Mouse (Mus musculus) right cerebral cortex, postnatal 36 days (tissue): ENCODE measurements at regions not wholly inside any gene's neighbourhood (a gene's known extent, or its start where the extent isn't known, plus 50 kb on each side); places are given as distances from the start of the nearest gene placed in this dataset.
A peak's percentile ranks its signal among the peaks of the same experiment; 100 is the strongest.

Experiments used
- DNase-seq, 2 experiments: peaks; one replicate each; pipeline ENCODE4 v3.0.0; 2022; ENCODE audit warnings: low spot score in 2 of 2, mixed read lengths in 1 of 2

DNA sequence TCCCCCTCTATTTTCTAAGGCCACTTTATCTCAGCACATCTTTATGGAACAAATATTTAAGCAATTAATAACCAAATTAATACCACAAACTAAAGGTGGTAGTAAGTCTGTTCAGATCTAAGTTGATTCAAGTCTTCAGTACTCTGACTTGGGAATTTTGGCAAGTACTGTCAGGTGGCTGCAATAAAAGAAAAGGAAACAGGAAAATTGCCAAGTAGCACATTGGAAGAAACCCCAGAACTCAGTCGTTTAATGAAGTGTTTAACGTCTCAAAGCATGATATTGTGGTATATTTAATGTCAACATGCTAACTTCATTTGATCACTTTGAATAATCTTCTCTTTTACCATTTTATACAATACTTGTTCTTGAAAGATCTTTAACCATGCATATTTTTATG, 142.2 kb downstream of the Gm11146 start:
- no peak for DNase-seq

DNA sequence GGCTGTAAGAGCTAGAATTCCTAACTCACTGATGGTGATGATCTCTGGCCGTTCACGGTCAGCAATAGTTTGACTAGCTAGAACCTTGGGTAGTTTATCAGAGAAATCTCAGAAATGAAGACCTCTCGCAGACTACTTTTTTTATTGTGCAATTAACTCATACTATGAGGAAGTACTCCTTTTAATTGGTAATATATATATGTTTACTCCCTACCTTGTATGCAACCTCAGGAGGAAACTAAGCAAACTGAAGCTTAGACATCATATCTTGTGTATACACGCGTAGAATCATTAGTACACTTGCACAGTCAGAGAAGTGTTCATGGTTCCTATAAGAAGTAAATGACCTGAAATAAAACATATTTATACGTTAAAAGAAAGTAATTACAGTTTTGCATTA, 157.2 kb downstream of the Gm11146 start:
- DNase-seq, result no peak

DNA sequence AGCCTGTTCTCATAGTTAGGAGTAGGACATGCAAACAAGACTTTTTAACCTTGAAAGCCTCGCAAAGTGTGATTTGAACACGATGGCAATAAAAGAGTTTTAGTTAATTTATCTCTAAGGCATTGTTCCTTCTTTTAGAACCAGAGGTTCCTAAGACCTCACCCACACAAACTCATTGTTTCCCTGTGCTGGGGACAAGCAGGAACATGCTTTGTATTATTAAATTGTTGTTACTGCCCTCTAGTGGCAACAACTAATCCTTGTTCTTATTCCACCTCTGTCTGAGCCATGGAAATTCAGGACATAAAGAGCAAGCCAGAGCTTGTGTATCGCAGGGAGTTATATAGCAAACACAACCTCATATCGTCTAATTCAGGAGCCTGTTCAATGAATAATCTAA, 157.9 kb downstream of the Gm11146 start:
- DNase-seq, result peak in 1 of 2 experiments; percentile 7

DNA sequence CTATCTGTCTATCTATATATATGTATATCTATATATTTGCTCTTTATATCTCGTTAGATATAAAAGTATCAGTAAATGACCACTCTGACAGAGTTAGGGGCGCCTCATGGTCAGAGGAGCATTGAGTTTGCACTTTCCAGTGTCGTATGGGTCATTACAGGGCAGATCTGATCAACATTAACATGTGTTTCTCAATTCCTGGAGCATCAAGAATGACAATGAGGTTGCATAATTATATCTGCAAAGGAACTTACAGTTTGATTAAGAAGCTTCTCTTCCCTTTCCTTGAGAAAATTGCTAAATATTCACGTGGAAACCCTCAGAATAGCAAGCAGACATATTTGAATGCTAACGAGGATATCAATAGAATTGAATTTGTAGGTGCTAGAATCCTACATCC, 158.6 kb downstream of the Gm11146 start:
- no peak for DNase-seq

DNA sequence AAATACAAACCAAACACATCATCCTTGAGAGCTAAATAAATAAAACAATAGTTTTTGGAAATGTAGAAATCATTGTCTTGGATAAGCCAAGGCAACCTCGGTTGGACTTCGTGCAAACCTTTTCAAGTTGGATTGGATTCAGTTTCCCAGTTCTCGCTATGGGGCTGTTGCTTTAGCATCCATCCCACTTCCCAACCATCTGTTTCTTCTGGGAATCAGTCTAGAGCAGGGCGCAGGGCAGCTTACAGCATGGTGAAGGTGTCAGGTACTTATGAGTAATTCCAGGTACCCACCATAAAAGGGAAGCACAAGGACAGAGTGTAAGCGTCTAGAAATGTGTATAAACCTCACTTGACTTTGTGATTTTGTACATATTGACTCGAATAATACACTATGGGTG, 159.0 kb downstream of the Gm11146 start:
- no peak for DNase-seq

DNA sequence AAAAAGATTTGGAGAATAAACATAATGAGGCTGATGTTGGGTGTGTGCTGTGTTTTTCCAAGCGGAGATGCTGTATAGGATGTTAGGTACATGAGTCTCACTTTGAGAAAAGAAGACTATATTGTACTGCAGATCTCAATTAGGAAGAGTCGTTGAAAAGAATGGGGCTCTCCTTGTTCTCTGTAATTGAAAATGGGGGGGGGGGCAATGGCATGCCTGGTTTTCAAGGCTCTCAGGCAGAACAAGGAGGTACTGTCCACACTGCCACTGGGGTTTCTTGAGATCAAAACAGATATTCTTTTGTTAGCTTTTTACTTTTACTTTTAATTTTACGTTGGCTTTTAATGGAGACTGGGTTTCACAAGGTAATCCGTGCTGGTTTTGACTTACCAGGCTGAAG, 170.5 kb downstream of the Gm11146 start:
- no peak for DNase-seq

DNA sequence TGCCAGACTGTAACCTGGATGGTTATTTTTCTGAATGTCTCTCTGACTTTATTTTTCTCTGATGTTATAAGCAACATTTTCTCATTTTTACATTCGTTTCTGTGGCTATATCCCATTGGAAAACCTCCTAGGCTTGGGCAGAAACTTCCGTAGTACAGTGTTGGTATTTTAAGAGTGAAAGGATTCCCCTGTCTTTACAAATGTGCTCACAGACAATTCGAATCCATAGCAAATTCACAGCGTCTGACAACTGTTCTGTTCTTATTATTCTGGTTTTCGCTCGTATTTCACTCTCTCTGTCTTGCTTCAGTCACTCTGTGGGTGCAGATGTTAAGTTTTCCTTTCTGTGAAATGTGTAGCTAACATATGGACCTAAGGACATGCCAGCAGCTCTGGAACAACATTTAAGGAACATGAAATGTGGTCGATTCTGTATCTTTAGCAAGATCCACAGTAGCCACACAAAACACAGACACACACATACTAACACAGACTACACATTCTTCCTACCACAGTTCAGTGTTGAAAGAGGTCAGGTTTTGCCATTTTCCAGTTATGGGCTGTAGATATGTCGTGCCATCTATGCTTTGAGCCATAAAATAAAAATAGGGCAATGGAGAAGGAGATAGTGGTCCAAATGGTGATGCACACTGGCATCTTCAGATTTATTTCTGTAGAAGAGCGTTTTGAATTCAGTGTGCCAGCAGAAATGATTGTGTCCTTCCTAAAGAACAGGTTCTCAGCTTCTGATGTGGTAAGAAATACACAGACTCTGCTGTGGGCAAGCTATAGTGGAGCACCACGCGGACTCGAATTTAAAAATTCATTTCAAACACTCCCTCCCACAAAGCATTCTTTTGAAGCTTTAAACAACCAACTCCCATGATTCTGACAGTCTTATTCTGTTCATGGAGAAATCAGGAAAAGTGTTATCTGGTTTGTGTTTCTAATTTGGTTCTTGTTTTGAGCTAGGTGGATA, 179.2 kb downstream of the Gm11146 start:
- peak in 1 of 2 experiments; percentile 9 for DNase-seq

DNA sequence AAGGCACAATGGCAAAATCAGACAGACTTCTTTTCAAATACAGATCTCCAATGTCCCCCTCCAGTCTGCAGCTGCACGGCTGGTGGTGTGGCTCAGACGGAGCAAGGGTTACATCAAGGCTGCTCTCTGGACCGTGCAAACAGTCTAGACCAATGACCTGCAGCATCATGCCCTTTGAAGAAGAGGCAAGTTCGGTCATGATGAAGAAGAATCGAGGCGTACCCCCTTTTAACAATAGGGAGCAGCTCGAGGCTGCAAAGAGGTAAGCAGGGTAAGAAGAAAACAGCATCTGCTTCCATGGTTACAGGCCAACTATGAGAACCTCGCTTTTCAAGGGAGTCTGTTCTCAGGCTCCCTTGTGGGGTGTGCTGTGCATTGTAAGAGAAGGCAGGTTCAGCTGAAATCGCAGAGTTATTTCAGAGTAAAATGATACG, 180.3 kb downstream of the Gm11146 start:
- DNase-seq, result peak; percentile 16 to 18

DNA sequence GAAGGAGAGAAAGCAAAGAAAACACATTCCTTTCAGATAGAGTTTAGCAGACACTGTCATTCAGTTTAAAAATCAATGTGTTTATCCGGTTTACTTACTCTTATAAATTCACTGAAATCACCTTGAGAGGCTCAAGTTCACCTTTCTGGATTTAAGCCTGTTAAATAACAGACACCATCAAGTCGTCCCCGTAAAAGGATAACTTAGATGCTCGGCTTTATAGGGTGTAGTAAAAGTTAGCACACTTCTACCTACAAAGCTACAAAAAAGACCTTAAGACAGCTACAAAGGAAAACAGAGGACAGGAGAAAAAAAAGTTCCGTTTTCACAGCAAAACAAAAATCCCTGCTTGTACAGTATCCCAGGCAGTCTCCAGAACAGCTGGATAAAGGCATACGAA, 180.9 kb downstream of the Gm11146 start:
- DNase-seq, result no peak

DNA sequence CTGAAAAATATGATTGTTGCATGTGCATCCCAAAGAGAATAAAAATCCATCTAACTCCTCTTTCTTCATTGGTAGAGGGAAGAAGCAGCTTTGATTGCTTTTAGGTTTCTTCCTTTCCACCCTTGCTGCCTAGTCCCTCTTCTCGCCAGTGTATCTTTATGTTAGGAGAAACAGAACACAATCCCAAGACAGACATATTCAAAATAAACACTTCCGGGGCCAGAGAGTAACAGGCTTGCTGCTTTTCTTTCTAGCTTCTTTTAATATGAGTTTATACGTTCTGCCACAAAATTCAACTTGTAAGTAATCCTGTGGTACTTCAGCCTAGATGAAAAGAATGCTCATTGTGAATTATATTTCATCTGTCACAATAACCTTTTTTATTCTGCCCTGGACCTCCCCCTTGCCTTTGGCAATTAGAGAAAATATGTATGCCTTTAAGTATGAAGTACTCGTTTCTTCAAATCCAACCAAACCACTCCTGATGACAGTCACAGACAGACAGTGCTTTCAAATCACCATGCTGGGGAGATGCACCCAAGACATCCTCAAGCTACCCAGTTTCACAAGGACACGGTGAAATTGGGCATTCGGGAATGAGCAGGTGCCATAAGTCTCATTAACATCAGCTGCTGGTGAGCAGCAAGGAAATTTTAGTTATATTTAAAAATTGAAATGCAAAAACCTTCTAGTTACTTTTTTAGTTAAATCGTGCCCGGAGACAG, 181.6 kb downstream of the Gm11146 start:
- no peak for DNase-seq

DNA sequence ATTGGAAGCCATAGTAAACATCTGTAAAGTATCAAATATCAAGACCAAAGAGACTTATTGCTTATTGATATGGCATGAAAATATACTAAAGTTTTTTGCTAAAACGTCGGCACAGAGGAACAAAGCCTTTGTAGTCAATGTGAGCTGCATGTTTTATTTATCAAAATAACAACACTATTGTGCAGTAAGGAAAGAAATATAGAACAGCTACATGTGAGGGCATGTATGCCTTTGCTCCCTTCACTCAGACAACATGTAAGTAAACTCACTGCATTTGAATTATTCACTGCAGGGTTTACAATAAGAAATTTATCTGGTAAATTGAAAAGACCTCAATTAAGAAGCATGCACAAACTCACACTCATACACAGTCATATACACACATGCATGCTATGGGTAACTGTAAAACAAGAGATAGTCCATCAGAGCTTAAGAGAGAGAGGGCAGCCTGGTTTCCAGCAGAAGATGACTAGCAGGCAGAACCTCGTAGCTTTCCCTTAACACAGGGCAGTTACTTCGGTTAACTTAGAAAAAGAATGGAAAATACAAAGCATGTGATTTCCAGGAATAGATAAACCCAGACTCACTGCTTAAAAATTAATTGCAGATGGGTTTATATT, 182.7 kb downstream of the Gm11146 start:
- no peak for DNase-seq

DNA sequence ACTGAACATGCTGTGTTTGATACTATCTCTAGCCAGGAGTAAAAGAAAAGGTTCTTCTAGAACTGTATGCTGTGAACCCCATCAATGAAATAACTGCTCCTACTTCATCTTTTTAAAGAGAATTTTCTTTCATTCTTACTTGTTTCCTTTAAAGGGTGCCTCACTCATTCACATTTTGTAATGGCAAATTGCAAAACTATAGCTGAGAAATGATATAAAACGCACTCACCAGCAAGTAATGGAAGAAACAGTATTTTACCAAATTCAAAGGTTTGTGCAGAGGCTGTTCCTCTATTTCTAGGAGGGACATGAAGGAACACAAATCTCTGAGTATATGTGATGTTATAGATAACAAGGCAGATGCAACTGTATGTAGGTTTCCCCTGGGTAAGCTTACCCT, 183.4 kb downstream of the Gm11146 start:
- DNase-seq, result no peak

DNA sequence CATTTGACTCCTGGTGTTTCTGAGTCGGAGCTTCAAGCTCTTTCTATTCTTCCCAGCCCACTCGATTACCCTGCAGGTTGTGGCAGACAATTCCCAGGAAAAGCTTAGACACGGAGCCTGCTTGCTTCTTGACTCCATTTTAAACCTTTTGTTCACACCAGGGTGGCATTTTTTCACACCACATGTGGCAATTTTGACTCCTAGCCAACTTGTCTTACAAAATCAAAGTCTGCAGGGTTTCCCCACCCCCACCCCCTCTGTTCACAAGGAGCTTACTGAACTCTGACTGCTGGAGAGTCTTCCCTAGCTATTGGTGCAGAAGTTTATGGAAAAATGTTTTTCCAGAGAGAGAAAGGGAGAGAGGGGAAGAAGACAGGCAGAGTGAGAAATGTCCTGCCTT, 184.1 kb downstream of the Gm11146 start:
- peak; percentile 21 to 27 for DNase-seq

DNA sequence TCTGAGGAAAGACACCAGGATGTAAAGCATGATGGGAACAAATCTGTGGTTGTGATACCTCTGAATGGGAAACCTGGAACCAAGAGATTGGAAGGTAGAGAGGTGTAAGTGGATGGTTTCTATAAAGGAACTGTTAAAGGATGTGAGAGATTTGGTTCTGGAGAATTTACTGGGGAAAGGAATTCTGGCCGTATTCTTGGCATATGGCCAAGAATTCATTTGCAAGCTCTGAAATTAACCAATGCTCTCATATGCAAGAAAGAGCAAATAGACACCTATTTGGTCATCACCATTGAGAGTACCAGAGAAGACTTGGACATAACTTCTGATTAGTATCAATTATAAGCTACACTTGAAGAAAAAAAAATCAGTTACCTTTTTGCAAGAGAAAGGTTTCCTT, 187.3 kb downstream of the Gm11146 start:
- no peak for DNase-seq

DNA sequence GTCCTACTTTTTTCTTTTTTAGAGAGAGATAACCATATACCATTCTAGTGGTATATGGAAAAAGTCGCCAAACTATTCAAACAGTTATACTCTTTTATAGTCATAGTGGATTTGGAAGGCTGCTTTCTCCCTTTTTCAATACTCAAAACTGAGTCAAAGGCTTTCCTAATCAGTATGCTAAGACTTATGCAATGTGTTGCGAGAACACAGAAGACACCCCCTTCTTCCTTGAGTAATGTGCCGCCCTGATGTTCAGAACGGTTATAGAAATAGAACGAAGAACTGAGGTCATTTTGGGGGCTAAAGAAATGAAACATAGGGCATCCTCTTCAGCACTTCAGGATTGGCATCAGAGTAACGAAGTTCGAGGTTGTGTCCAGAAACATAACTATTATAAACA, 192.7 kb downstream of the Gm11146 start:
- no peak for DNase-seq

DNA sequence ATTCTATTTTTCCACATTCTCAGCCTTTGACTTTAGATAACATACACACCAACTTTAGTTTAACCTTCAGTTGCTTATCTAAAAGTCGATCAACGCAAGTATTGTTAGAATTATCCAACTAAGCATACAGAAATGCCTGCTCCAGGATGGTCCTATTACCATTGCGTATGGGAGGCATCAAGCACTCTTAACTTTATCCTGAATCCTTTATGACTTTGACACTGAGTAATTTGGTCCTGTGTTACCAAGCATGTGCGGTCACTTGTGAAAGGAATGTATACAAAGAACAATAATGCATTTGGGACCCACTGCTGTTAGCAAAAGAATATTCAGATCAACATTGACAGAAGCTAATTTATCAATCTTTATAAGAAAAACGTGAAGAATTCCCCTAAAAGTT, 194.9 kb downstream of the Gm11146 start:
- DNase-seq, result no peak

DNA sequence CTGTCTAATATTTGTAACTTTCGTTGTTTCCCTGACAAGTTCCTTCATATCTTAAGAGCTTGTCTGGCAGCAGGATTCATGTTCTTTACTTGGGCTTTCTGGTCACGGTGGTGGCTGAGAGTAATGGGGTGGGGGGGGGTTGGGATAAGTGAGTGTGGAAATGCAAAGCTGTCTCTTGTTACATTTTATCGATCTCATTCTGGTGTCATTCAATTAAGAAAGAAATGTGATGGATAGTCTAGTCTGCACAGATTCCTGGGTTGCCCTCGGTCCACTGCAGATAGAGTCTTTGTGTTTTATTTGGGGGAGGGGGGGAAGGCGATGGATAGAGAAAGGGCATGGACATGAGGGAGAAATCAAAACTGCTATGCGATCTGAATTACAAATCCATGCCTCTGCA, 196.0 kb downstream of the Gm11146 start:
- no peak for DNase-seq

DNA sequence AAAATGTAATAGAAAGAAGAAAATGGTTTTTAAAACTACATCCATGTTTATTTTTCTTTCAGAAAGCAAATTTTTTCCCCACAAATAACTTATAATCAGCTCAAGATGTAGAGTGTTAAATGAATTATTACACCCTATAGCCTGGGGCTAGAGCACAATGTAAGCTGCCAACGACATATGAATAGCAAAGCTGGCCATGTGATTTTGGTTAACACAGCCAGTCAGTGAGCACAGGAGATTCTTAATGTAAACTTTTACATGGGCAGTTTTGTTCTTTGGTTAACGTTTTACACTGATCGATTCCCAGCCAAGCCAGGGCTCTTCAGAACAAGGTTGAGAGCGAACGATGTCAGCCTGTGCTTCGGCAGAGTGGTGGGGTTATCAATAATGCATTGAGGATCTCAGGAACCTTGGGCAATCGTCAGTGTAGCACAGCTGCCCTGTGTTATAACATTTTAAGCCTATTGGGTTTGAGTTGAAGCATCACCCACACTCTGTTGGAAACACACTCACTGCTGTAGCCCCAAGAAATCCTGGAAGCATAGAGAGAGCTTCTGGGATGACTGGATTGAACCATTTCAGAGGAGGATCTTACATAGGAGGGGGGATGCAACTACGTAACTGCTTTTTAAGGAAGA, 196.6 kb downstream of the Gm11146 start:
- DNase-seq, result no peak

DNA sequence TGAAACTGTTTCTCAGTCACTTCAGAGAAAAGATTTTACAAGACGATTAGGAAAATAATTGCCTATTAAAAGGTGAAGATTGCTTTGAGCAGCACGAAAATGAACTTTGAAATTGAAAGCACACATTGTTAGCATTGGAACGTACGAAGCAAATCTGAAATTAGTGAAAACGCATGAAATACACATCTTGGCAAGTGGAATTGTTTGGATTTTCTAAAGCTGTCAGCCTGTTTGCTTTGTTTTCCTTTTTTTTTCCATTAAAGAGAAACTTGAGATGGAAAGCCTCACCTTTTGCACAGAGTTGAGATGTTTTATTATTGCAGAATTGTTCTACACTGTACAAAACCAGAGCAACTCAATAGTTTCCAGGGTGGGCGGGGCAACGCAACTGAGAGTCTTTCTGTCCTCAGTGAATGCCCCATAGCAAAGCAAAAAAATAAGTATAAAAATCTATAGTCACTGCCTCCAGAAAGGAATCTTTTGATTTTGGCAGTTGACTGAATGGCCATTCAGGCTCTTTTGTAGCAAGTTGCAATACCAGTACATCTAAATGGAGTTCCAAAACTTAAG, 199.1 kb downstream of the Gm11146 start:
- DNase-seq, result no peak

DNA sequence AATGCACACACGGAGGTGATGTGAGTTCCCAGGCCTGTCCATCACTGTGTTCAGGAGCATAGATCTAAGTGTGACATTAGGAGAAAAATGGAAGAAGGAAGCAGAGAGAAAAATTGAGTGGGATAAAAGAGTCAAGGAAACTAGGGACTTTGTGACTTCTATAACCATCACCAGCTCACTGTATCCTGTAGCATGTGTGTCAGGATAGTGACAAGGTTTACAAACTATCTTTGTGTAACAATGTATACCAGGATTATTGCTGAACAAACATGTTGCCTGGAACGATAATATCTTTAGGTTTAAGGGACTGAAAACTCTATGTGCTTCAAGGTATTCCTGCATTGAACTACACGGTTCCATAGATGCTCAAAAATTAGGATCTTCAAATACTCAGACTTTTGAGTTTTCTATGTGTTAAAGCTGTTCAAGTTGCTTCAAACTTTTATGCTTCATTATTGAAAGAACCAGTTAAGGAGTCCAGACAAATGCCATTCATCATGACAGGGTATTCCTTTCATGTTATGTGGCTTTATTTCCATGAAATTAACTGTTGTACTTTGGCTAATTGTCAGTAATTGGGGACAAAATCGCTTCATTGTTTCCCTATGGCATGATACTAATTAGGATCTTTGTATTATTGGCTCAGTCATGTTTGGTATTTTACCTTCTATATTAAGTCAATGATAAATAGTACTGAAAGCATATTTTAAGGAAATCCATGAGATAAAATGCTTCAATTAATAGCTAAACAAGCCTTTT, 200.5 kb downstream of the Gm11146 start:
- DNase-seq, result no peak
